Mouse (Mus musculus) bone marrow macrophage, adult 2 months (primary cell): ENCODE data around the gene Urah.

Experiments used
- CTCF ChIP-seq: IDR thresholded peaks from 2 replicates; pipeline ENCODE4 v1.5.1; 2012; ENCODE audit warnings: low read depth, mild to moderate bottlenecking, low read length, moderate library complexity
- POLR2A ChIP-seq: IDR thresholded peaks from 2 replicates; pipeline ENCODE4 v1.6.1; 2012; ENCODE audit warnings: mild to moderate bottlenecking, low read depth, low read length, borderline replicate concordance

DNA sequence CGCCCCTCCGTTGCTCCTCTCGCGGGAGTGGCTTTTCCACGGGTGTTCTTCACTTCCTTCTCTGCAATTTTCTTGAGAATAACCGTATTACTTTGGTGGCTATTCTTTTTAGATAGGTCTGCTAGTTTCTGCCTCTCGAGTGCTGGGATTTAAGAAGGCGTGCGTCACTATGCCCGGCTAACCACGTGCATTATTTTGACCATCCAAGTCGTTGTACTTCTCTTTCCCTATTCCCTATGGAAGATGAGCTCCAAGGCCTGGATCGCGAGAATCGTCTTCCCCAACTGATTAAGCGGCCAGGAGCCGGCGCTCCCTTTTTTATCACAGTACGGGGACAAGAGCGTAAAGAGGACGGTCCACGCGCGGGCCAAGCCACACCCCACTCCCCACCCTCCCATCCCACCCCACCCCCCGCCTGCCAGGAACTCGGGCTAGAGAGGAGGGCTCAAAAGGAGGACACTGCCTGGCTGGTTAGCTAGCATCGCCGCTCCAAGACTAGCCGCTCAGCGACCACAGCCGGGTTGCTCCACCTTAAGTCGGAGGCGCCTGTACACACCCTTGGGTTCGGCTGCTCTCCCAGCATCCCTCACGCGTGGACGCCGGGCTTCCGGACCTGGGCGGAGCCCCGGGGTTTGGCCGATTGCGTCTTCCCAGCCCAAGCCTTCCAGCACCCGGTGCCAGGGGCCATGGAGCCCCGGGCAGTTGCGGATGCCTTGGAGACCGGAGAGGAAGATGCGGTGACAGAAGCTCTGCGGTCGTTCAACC lies 22.1 kb downstream of the Urah start, which contains the start of gene Ric8a:
- TF ChIP-seq CTCF (no peak), POLR2A (no peak)
